Mouse (Mus musculus): ENCODE data around the gene Lcn3.

GRCm38 (mm10) chr2:25775991-25776390, 10.6 kb downstream of the Lcn3 start:
- no peak for TF ChIP-seq CTCF (IDR thresholded peaks at IDR 0.05; ENCODE audit: borderline replicate concordance, extremely low read depth, insufficient read depth, insufficient read length)
- no peak for TF ChIP-seq POLR2A (IDR thresholded peaks at IDR 0.05; ENCODE audit: borderline replicate concordance, extremely low read depth, insufficient read depth, insufficient read length, poor library complexity, severe bottlenecking)

Measured in brain, embryonic 14.5 days (tissue).